Mouse (Mus musculus) megakaryocyte, embryonic 14.5 days (primary cell): Measurements from ENCODE around the gene Upk1a.

Experiments used
- FLI1 ChIP-seq: IDR thresholded peaks from 2 replicates; pipeline ENCODE4 v1.6.1; 2012; ENCODE audit warnings: low read length, inconsistent platforms, mixed read lengths
- GATA1 ChIP-seq: IDR thresholded peaks from 3 replicates; pipeline ENCODE4 v1.6.1; 2012; ENCODE audit warnings: mixed read lengths, low read length, inconsistent platforms, borderline replicate concordance

DNA sequence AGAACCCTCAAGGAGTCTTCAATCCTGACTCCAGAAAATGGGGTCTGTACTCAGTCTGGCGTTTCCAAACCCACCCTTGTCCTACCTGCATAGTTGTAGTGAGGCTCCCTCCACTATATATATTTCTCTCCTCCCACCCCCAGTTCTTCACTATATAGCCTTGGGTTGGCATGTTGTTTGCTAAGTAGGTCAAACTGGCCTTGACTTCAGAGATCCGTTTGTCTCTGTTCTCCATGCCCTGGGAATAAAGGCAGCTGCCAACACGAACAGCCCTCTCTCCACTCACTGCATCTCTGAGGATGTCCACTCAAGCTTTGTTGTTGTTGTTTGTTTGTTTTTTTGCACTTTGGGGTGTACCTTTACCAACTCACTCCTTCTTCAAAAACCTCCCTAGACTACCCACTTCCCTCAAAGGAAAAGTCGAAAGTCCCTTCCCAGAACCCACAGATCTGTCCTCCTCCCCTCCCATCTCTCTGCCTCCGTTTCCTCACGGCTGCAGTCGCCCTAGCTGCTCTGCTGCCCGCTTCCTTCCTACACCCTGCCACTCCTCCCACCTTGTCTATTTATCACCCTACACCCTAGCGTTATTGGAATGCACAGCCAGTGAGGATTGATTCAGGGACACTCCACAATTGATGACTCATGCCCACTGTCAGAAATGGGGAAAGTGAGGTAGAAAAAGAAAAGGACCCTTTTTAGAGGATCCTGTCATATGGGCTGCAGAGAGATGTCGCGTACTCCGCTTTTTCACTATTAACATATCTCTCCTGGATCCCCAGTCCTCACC is 53.8 kb downstream of the Upk1a start:
- TF ChIP-seq FLI1 (no peak), GATA1 (no peak)
